Mouse (Mus musculus) myocyte (in vitro differentiated cells): Measurements from ENCODE around the gene Orc3. TPM values are rescaled to one million over a fixed set of nuclear protein-coding genes. Genes with fewer than 3 reads are reported as not detected.
"Not testable (repeated sequence)": the region's sequence is repeated elsewhere in the genome, so short reads cannot be mapped to it uniquely, and the experiment has no call there.

Source experiments
- H3K27me3 ChIP-seq: one replicate; pipeline ENCODE4 v1.6.1; 2011; ENCODE audit not compliant: control insufficient read depth, insufficient read depth, insufficient read length
- H3K36me3 ChIP-seq: one replicate; pipeline ENCODE4 v1.6.1; 2011; ENCODE audit not compliant: control insufficient read depth, insufficient read depth
- H3K4me2 ChIP-seq: one replicate; pipeline ENCODE4 v1.6.1; 2011; ENCODE audit warnings: low read depth, control low read depth
- H3K4me3 ChIP-seq: one replicate; pipeline ENCODE4 v1.5.1; 2011; ENCODE audit warnings: mild to moderate bottlenecking, control low read depth, moderate library complexity
- H3K79me2 ChIP-seq: one replicate; pipeline ENCODE4 v1.6.1; 2011; ENCODE audit not compliant: control insufficient read depth, insufficient read depth
- H3ac ChIP-seq: one replicate; pipeline ENCODE4 v1.6.1; 2011; ENCODE audit not compliant: control insufficient read depth, insufficient read length
- CEBPB ChIP-seq: IDR thresholded peaks from 2 replicates; pipeline ENCODE4 v1.6.1; 2011; ENCODE audit warnings: mild to moderate bottlenecking, moderate library complexity; ENCODE audit not compliant: poor library complexity, insufficient read depth, severe bottlenecking
- E2F4 ChIP-seq: IDR thresholded peaks from one replicate; pipeline ENCODE4 v1.6.1; 2011; ENCODE audit warnings: mild to moderate bottlenecking, control low read depth, moderate library complexity; ENCODE audit not compliant: insufficient read depth
- MAX ChIP-seq: IDR thresholded peaks from one replicate; pipeline ENCODE4 v1.6.1; 2011; ENCODE audit warnings: low read depth, mild to moderate bottlenecking, control low read depth
- MYOD1 ChIP-seq, 3 experiments: IDR thresholded peaks; one replicate each; pipeline ENCODE4 v1.6.1; 2011; ENCODE audit warnings: control low read depth in 2 of 3, low read depth in 2 of 3, mild to moderate bottlenecking in 2 of 3, moderate library complexity in 1 of 3; ENCODE audit not compliant: insufficient read length in 2 of 3, control insufficient read depth in 1 of 3
- MYOG ChIP-seq, 3 experiments: IDR thresholded peaks; one replicate each; pipeline ENCODE4 v1.6.1; 2011; ENCODE audit warnings: control low read depth in 2 of 3, low read depth in 2 of 3, mild to moderate bottlenecking in 2 of 3; ENCODE audit not compliant: insufficient read length in 2 of 3, control insufficient read depth in 1 of 3, insufficient read depth in 1 of 3
- POLR2A ChIP-seq: IDR thresholded peaks from one replicate; pipeline ENCODE4 v1.6.1; 2011; ENCODE audit warnings: low read depth, mild to moderate bottlenecking, control low read depth, moderate library complexity; ENCODE audit not compliant: insufficient read length
- POLR2AphosphoS2 ChIP-seq: IDR thresholded peaks from one replicate; pipeline ENCODE4 v1.6.1; 2011; ENCODE audit warnings: low read depth, control low read depth; ENCODE audit not compliant: insufficient read length
- REST ChIP-seq: IDR thresholded peaks from one replicate; pipeline ENCODE4 v1.6.1; 2011; ENCODE audit warnings: mild to moderate bottlenecking, control low read depth, moderate library complexity; ENCODE audit not compliant: insufficient read depth, insufficient read length
- SRF ChIP-seq: IDR thresholded peaks from one replicate; pipeline ENCODE4 v1.6.1; 2011; ENCODE audit warnings: low read depth; ENCODE audit not compliant: control insufficient read depth, insufficient read length
- TCF12 ChIP-seq: IDR thresholded peaks from one replicate; pipeline ENCODE4 v1.6.1; 2011; ENCODE audit warnings: mild to moderate bottlenecking, control low read depth; ENCODE audit not compliant: poor library complexity, insufficient read depth, severe bottlenecking
- TCF3 ChIP-seq: IDR thresholded peaks from one replicate; pipeline ENCODE4 v1.6.1; 2011; ENCODE audit warnings: low read depth, control low read depth; ENCODE audit not compliant: insufficient read length
- USF1 ChIP-seq: IDR thresholded peaks from one replicate; pipeline ENCODE4 v1.6.1; 2011; ENCODE audit warnings: low read depth, mild to moderate bottlenecking, control low read depth, moderate library complexity
- polyA plus RNA-seq: library from polyadenylated mRNA; unstranded; fragments of >200 nt; fragmentation: generic; extraction: Trizol; gene quantifications from one replicate; pipeline ENCODE4 v1.2.1, GENCODE M21; 2012; ENCODE audit warnings: missing spikeins

Orc3 gene
- polyA plus RNA-seq, 1 experiment, result 20.0 TPM

GRCm38 (mm10) chr4:34582476-34582875 lies 32.3 kb downstream of the Orc3 start:
- no peak overlapping the region for H3K4me2 ChIP-seq
- no peak overlapping the region for H3ac ChIP-seq
- H3K27me3 ChIP-seq, result no peaks in the 10 kb centered on the region
- peaks cover 37% of the 10 kb centered on the region for H3K36me3 ChIP-seq
- H3K4me3 ChIP-seq, result no peak overlapping the region
- TF ChIP-seq E2F4 (no peak), USF1 (no peak), REST (no peak), TCF12 (no peak), MYOD1 (IDR thresholded peaks at IDR 0.05; ENCODE audit: control insufficient read depth in 1 of 3, insufficient read length in 2 of 3, low read depth in 2 of 3) (peak in 1 of 3 experiments; percentile 27), SRF (no peak), MAX (no peak), CEBPB (no peak), TCF3 (no peak), POLR2AphosphoS2 (peak; percentile 52), POLR2A (peak; percentile 36), MYOG (IDR thresholded peaks at IDR 0.05; ENCODE audit: control insufficient read depth in 1 of 3, insufficient read depth in 1 of 3, insufficient read length in 2 of 3, low read depth in 2 of 3) (peak in 1 of 3 experiments; percentile 18)
- no peaks in the 10 kb centered on the region for H3K79me2 ChIP-seq

- H3K4me2 ChIP-seq, result no peak overlapping the region
- no peak for TF ChIP-seq E2F4
- TF ChIP-seq REST, result no peak
- no peak for TF ChIP-seq USF1
- TF ChIP-seq POLR2AphosphoS2, result no peak
- TF ChIP-seq TCF12, result no peak
- TF ChIP-seq MYOG (IDR thresholded peaks at IDR 0.05; ENCODE audit: control insufficient read depth in 1 of 3, insufficient read depth in 1 of 3, insufficient read length in 2 of 3, low read depth in 2 of 3), result peak in 1 of 3 experiments; percentile 24
- no peak for TF ChIP-seq MAX
- TF ChIP-seq TCF3, result no peak
- no peak for TF ChIP-seq SRF
- no peak for TF ChIP-seq CEBPB
- peak in 1 of 3 experiments; percentile 45 for TF ChIP-seq MYOD1 (IDR thresholded peaks at IDR 0.05; ENCODE audit: control insufficient read depth in 1 of 3, insufficient read length in 2 of 3, low read depth in 2 of 3)
- no peak for TF ChIP-seq POLR2A
- H3K4me3 ChIP-seq, result no peak overlapping the region
- H3K79me2 ChIP-seq, result no peaks in the 10 kb centered on the region
- H3K36me3 ChIP-seq, result peaks cover 41% of the 10 kb centered on the region
- H3K27me3 ChIP-seq, result no peaks in the 10 kb centered on the region
- no peak overlapping the region for H3ac ChIP-seq
Observed at GRCm38 (mm10) chr4:34581990-34582389, 32.8 kb downstream of the Orc3 start.

- not testable (repeated sequence) for H3K79me2 ChIP-seq, H3ac ChIP-seq, H3K4me3 ChIP-seq, H3K4me2 ChIP-seq, H3K27me3 ChIP-seq
- H3K36me3 ChIP-seq, result peaks cover 44% of the 10 kb centered on the region
Observed at GRCm38 (mm10) chr4:34581489-34581888, 33.3 kb downstream of the Orc3 start.

- no peaks in the 10 kb centered on the region for H3K27me3 ChIP-seq
- no peak overlapping the region for H3K4me3 ChIP-seq
- H3K36me3 ChIP-seq, result peaks cover 55% of the 10 kb centered on the region
- H3K79me2 ChIP-seq, result no peaks in the 10 kb centered on the region
- TF ChIP-seq MYOG (IDR thresholded peaks at IDR 0.05; ENCODE audit: control insufficient read depth in 1 of 3, insufficient read depth in 1 of 3, insufficient read length in 2 of 3, low read depth in 2 of 3), result no peak
- no peak for TF ChIP-seq REST
- TF ChIP-seq SRF, result no peak
- TF ChIP-seq POLR2AphosphoS2, result no peak
- TF ChIP-seq MYOD1 (IDR thresholded peaks at IDR 0.05; ENCODE audit: control insufficient read depth in 1 of 3, insufficient read length in 2 of 3, low read depth in 2 of 3), result no peak
- TF ChIP-seq TCF3, result no peak
- no peak for TF ChIP-seq POLR2A
- no peak for TF ChIP-seq E2F4
- no peak overlapping the region for H3ac ChIP-seq
- no peak overlapping the region for H3K4me2 ChIP-seq
Observed at GRCm38 (mm10) chr4:34579215-34579614, 35.5 kb downstream of the Orc3 start.

- Histone ChIP-seq H3K27me3 (no peaks in the 10 kb centered on the region), H3K4me3 (no peak overlapping the region), H3K36me3 (peaks cover 53% of the 10 kb centered on the region), H3K79me2 (no peaks in the 10 kb centered on the region), H3ac (no peak overlapping the region), H3K4me2 (no peak overlapping the region)
- TF ChIP-seq MAX (no peak), POLR2A (no peak), E2F4 (no peak), TCF12 (no peak), TCF3 (no peak), MYOG (IDR thresholded peaks at IDR 0.05; ENCODE audit: control insufficient read depth in 1 of 3, insufficient read depth in 1 of 3, insufficient read length in 2 of 3, low read depth in 2 of 3) (no peak), USF1 (no peak), REST (no peak), POLR2AphosphoS2 (no peak)
Observed at GRCm38 (mm10) chr4:34577028-34577427, 37.7 kb downstream of the Orc3 start.
